Mouse (Mus musculus) cerebellum, adult 9-11 months (tissue): ENCODE measurements at regions not wholly inside any gene's neighbourhood (a gene's known extent, or its start where the extent isn't known, plus 50 kb on each side); places are given as distances from the start of the nearest gene placed in this dataset.

Experiments used
- DNase-seq: peaks from one replicate; pipeline ENCODE4 v3.0.0; 2022

DNA sequence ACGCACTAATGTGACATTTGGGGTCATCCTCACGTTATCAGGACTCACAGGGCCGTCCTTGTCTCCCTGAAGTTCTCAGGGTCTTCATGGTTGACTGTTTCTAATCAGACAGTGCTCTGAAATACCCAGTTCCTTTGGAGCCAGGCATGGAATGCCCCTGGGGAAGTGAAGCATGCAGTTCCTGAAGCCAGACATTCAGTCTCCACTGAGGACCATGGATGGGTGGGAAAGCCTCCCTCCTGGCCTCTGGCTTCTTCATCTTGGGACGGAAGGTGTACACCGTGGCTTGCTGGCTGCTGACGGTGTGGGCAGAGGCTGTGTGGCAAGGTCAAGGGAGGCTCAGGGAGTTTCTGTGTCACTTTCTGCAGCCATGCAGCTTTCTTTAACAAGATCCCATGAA lies 184.2 kb upstream of the Gm5148 start:
- no peak for DNase-seq

DNA sequence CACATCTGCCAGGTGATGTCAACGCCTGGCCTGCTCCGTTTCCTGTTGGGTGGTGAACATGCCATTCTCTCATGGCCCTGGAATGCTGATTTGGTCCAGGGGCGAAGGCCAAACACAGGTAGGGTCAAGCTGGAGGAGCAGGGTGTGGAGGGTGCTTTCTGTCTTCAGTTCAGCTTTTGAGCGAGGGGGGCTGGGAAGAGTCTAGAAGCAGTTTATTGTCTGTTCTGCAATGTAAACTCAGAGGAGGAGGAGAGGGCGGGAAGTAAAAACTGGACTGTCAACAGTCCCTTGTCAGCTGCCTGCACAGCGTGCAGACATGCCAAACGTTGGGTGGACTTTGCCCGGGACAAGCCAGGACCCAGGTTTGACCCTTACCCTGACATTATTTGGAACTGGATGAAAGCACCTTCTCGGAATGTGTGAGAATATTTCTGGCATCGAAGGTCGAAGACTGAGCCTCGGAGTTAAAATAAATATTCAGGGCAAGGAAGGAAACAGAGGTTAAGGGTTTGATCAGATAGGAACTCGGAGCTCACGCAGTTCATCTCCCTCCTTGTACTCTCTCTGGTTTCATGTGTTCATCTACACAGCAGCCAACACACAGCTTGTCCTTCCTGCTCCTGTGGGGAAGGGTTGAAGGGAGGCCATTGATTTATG lies 183.3 kb upstream of the Gm5148 start:
- no peak for DNase-seq

DNA sequence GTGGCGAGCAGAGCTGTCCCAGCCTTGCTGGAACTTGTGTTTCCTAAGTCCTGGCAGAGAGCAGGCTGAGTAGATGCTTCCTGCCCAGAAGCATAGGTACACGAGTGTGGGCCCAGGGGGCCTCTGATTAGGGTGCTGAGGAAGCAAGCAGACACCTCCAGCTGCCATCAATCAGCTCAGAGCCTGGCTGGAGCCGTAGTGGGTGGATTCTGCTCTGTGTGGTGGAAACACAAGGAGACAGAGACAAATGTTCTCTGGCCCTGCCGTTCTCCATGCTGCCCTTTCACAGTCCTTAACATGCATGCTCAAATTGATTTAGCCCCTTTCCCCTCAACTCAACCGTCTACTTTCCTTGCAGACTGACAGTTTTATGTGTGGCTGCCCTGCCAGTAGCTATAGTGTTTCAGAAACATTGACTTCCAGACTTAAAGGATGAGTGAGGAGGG lies 182.5 kb upstream of the Gm5148 start:
- DNase-seq = no peak

DNA sequence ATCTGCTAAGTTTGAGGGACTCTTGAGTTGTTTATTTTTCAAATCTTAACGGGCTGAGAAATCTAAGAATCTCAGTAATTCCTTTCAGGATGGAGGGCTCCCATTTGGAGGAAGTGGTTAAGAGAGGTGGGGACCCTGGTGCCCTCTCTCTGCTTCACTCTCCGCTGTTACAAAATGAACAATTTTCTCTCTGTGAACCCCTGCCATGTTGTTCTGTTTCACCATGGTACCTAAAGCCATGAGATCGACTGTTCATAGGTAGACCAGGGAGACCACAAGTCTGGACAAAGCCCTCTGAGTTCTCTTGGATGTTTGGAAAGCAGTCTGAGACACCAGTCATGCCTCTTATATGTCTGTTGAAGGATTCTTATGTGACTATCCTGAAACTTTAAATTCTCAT lies 179.9 kb upstream of the Gm5148 start:
- no peak for DNase-seq

DNA sequence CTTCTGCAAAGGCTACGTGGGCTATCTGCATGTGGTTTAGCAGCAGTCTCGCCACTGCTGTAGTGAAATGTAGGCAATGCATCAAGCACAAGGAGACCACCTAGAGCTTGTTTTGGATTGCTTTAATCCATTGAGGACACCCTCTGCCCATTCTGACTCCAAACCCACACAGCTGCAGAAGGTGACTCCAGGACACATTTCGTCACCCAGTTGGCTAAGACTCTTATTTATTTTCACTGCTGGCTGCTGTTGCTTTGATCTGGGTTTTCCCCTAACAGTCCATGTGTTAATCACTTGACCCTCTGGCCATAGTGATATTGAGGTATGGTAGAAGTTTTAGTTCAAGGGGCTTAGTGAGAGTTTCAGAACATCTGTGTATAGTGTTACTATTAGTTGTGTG lies 179.2 kb upstream of the Gm5148 start:
- DNase-seq = no peak

DNA sequence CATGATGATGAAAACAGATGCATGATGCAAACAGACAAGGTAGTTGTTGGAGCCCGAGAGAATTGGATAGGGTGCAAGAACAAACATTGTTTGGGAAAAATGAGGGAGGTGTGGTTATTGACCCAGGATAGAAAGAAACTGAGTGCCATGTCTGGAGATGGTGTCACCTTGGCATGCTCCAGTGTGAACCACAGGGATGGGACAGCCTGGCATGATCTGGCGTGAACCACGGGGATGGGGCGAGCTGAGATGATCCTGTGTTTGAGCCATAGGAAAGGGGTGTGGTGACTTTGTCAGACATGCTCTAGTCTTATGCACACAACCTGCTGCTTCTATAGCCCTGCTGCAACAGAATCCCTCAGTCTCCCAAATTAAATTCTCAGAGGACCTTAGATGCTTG lies 178.7 kb upstream of the Gm5148 start:
- no peak for DNase-seq

DNA sequence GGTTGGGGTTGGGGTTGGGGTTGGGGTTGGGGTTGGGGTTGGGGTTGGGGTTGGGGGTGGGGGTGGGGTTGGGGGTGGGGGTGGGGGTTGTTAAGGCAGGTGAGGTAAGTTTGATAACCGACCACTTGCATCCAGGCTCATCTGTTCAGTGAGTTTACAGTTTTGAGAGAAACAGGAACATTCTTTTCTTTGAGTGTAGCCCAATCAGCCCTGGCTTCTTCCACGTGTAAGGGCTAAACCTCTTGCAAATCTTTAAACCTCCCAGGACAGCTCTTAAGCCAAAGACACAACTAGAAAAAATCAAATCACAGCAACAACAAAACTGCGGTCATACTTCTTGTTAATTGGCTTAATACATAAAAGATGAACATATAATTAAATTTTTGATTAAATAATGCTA lies 173.1 kb upstream of the Gm5148 start:
- DNase-seq = no peak

DNA sequence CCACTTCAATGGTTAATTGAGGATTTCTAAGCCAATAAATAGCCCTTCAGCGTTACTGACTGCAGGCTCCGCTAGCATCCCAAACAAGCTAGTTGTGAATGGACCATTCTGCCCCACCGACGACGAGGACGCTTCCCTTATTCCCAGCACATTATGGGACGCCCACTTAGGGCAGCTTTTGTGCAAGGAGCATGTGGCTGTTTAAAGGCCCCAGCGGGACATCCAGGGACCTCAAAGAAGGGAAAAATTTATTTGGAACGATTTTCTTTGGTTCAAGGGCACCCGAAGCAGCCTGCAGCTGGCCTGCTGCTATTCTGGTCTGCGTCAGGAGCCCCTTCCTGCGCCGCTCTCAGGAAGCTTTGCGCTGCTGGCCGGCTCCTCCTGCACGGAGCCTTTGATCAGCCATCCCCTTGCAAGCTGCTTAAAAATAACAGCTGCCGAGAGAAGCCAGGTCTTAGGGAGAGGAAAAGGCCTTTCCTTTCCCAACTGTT lies 172.6 kb upstream of the Gm5148 start:
- no peak for DNase-seq

DNA sequence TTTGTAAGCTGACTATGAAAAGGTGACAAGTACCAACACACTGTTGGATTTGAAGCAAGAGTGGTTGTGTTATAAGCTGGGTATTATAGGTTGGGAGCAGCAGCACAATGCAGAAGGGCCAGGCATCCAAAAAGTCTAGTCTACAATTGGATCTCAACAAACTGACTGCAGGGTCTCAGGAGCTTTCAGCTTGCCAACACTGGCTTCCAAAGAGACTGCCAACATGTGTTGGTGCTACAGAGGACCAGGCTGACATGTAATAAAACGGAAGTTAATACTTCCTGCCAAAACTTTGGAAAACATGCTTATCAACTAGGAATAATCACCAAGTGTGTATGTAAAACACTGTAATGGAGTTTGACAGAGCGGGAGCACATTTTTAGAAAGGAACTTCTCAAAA lies 170.3 kb upstream of the Gm5148 start:
- DNase-seq = no peak

DNA sequence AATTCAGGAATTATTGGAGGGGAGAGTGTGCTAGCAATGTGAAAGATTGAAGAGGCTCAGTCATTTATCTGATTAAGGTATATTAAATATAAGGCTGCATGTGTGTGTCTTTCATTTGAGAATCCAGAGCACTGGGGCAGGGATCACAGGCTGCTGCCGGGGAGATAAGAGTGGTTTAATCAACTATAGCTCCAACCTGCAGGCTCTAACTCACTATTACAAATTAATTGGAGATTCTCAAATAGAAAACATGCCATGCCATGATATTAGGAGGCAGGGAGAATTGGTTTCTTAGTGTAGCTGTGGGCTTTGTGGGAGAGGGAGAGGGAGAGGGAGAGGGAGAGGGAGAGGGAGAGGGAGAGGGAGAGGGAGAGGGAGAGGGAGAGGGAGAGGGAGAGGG lies 165.9 kb upstream of the Gm5148 start:
- DNase-seq = no peak

DNA sequence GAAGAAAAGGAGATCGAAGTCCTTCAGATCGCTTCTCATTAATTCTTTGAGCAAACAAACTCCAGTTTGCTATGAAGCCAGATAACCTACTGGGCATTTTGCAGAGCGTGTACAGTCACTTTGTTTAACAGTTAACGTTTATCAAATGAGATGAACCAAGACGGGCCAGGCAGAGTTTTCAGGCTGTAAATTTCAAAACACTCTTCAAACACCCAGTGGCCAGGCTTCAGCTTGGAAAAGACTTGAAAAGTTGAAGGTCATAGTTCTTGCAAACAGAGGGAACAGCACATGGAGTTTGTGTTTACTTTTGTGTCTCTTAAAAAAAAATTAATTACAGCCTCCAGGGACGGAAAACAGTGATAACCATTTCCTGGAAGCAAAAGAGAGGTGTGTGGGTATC lies 164.2 kb upstream of the Gm5148 start:
- no peak for DNase-seq

DNA sequence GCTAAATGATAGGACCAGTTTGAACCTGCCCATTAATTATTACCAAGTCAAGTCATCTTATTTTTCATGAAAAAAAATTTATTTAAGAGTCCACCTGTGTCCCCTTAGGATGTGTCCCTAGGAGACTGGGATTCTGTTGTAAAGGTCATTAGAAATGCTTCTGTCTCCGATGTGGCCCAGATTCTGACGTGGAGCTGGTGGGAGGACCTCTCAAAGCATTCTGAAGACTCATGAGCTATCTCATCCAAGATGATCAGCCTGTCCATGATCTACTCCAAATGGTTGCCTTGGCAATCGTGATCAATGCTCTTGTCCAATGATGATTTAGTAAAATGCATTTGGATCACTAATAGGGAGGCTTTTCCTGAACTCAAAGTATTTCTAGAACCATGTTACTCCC lies 163.4 kb upstream of the Gm5148 start:
- no peak for DNase-seq

DNA sequence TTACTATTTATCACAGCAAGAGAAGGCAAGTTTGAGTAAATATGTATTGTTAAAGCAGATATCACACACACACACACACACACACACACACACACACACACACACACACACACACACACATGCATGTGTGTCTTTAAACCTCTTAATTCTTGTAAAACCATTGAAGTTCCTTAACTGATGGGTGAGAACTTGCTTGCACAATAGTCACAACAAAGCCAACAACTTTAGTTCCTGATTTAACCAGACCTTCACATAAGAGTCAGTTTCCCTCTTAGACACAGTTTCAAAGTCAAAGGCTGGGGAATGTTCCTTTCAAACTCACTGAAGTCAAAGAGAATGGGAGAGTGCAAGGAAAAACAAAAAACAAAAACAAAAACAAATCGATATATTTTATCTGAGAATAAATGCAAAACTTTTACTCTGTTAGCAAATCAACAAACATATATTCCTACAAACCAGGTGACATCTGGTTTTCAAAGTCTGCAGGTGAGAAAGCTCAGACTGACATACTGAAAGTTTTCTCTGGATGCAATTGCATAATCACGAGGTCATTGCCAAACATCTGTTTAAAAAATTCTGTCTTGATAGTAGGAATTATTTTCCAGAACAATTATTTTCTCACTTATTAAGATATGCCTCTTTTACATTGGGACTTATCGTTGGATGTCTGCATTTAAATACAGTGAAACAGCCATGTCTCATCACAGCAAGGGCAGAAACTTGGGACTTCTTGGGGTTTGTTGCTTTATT lies 162.6 kb upstream of the Gm5148 start:
- DNase-seq = no peak

DNA sequence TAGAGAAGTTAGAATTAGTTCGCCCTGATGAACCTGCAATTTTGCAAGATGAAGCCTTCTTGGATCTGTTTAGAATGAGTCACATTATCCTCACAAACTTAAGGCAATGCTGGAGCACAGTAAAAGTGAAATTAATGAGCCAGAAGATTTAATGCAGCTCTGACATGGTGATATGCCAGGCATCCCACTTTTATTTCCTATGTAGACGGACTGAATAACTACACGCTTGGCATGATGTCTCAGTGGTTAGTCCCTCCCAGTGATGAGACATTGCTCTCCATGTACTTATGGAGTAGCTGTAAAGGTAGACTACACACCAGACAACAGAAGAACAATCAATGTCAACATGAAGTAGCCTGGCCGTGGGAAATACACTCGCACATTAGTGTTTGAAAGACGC lies 161.5 kb upstream of the Gm5148 start:
- DNase-seq = no peak

DNA sequence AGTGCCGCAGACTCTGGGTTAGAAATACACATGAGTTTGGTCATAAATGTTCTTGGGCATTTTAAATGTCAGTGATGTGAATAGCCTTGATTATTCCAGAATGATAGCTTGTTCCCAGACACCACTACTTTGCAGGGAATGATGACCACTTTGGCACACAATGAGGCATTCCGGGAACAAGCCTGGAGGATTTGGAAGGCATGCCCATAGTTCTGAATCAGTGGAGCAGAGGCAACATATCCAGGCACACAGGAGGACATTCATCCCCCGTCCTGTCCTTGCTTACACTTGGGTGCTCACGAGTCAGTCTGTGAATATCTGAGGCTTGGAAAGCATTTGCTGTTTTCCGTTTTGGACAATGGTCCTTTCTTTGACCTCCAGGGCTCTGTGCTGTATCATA lies 158.1 kb upstream of the Gm5148 start:
- no peak for DNase-seq

DNA sequence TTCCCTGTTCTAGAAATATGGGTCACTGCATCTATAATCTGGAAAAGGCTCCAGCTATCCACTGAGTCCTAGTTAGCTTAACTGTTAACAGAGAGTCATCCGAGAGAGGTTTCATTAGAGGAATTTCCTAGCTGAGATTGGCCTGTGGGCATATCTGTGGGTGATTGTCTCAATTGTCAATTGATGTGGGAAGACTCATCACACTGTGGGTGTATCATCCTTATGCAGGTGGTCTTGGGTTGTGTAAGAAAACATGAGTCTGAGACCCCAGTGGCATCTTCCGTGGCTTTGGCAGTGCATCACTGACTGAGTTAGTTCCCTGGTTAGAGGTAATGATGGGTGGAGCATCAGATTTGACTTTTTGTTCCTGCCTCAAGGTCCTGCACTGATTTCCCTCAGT lies 156.7 kb upstream of the Gm5148 start:
- DNase-seq = no peak

DNA sequence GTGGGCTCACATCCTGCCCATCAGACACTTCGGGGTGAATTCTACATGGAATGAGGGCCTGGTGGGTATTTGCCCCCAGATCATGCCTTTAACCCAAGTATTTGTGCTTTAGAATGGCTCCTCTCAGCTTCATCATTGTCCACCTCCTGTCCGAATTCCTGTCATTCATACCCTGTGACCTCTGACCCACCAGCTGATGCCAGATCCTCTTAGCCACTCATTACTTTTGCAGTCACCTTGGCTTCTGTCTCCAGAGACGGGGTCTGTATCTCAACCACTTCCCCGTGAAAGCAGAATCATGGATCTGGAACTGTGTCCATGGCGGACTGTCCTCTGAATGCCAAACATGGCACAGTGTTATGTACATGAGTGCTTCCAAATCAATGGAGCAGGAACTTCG lies 154.8 kb upstream of the Gm5148 start:
- no peak for DNase-seq

DNA sequence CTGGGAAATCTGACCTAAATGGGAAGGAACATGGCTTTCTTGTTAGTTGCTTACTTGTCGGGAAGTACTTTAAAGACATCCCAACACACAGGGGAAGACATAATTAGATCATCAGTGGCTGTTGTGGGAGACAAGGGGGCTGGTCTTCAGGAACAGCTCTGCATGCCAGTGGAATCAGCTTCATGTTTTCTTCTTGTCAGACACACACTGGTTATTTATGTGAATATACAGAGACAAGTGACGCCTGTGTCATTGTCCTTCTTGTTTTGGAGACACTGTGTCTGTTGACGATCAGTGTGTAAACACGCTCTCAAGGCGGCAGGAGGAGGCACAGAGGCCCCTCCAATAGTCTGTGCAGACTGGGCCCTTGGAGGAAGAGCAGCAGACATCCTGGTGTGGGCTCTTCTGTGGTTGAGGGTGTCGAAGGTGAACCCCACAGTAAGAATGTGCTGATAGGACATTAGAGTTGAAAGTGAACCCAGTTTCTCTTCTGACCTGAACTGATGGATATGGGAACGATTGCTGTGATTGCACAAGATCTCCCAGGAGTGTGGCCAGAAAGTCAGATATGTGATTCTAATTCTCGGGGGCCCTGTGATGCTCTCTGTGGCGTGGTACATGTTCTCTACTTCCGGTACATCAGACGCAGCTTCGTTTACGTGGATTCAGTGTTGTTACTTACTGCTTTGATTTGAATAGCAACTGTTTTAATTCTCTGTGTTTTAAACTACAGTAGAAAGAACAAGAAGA lies 151.9 kb upstream of the Gm5148 start:
- DNase-seq = no peak

DNA sequence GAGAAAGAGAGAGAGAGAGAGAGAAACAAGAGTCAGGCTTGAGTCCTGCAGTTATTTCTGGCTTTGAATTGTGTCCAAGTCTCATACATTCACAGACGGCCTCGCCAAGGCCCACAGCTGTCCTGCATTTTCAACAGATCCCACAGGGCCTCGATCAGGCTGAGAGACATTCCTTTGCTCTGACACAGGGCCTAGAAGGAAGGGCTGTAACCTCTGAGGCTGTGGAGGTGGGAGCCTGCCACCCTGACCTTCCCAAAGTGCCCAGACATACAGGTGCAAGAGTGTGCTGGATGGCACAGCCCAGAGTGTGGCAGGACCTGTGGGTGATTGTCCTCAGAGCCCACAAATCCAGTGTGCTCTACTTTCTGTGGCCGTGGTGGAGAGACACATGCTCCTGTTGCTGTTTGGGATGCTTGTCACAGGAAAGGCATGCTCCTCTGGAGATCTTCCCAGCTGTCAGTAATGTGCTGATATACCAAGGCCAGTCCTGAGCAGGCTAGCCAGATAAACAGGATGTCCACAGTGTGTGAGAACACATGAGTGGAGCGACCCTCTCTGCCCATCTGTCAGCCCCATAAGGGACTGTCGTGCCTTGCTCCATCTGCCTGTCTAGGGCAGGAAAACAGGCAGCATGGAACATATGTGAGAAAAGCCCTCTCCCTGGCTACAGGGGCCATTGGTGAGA lies 151.2 kb upstream of the Gm5148 start:
- no peak for DNase-seq

DNA sequence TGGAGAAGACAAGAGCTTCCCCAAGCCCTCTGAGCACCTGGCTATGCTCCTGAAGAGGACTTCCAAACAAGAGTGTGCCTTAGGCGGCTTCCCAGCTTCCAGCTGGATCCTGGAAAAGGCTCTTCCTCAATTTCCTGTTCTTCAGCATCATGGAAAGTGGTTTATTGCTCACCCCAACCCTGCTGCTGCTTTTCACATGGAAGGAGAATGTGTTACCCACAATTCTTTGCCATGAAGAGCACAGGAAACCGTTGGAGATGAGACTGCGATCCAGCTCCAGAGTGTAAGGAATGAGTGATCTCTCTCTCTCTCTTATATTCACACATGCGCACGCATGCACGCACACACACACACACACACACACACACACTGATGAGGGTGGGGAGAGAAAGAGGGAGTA lies 150.6 kb upstream of the Gm5148 start:
- no peak for DNase-seq

DNA sequence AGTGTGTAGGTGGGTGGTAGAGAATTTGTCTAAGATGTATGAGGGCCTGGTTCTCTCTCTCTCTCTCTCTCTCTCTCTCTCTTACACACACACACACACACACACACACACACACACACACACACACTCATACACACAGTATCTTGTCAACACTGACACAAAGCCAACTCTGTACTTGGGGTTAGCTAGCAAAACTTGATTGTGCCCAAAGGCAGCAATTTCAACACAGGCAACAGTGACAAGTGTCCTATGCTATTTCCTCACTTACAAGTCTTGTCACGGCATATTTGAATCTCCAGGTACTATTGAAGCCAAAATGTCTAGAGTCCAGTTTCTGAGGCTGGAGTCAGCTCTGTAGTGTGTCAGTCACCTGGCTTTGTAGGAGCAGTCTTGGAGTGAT lies 150.1 kb upstream of the Gm5148 start:
- DNase-seq = no peak

DNA sequence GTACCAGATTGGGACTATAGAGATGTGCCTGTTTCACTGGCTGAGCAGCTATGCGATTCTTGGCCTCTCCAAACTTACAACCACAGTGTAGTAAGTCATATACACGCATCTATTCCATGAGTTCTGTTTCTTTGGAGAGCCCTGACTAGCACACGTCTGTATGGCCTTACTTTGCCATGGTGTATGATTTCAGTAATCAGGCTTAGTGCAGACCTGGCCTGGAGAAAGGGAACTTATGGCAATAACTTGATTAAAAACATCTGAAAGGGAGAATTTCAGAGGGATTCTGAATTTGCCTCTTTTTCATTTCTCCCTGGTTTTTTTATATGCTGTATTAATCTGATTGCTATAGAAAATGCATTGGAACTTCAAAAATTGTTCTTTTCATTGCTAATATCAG lies 148.0 kb upstream of the Gm5148 start:
- DNase-seq = no peak

DNA sequence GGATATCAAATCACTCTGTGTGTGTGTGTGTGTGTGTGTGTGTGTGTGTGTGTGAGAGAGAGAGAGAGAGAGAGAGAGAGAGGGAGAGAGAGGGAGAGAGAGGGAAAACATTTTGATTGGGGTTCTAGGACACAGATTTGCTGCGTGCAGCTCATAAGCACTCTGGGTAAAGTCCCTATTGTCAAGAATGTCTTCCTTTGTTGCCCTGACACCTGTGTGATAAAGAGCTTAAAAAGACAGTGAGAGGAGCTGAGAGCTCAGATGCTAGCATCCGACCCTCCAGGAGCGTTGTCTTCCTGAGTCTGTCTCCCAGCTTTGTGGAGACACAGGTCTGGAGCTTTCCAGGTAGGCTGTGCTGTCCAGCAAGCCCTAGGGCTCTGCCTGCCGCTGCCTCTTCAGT lies 146.8 kb upstream of the Gm5148 start:
- no peak for DNase-seq

DNA sequence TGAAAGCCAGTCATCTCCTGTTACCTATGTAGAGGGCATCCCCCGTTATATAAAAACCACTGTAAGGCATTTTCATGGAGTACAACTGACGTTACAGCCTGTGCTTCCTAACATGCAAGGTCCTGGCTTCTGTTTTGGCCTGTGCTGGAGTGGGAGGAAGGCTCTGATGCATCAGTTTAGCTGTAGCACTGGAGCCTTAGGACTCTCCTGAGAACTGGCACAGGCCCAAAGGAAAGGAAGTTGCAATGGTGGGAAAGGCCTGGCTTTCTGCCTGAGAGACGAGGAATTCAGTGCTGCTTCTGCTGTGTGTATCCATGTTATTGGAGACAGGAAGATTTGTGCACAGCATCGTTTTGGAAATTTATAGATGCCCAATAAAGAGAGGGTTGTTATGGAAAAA lies 144.2 kb upstream of the Gm5148 start:
- DNase-seq = no peak
